In the genomic region with DNA sequence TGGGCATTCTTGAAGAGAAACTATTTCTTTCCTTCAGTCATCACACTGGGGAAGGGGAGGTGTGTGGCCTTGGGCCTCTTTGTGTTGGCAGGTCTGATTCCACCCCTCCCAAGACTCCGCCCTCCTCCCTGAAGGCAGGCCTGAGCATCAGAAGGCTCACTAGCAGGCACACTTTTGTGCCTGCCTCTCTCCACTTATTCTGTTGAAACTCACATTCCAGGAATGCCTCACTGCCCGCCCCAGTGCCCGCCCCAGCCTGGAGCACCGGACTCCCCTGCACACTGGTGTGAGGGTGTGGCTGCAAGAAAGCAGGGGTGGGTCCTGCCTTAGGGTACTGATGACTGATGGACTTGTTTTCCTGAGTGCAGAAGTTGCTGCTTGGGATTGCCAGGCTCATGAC, we compare ENCODE assay signal across 10 mouse cellular contexts. TPM values are rescaled to one million over a fixed set of nuclear protein-coding genes. Genes with fewer than 3 reads are reported as not detected.
DNase-seq lines count a peak whose midpoint lies in the region; ATAC-seq and TF ChIP-seq lines count a peak whose summit lies in the region.
"Had no signal": no experiment of that assay in that cellular context is flagged by ENCODE, and none has a peak within 500 bp of the region (broad histone marks: within the 10 kb centered on the region; RNA-seq: fewer than 3 reads in every experiment).

No protein-coding gene starts in this region.

- no peak overlapping the region for H3K4me3 ChIP-seq in heart, embryonic 11.5 days (ENCODE audit: low read depth, low read length)
- H3K4me3 ChIP-seq in kidney, embryonic 14.5 days (ENCODE audit: low read length): no peak overlapping the region
- no peak overlapping the region for H3K4me3 ChIP-seq in midbrain, postnatal 0 days (ENCODE audit: low read depth, low read length)
- H3K4me3 ChIP-seq: liver, embryonic 13.5 days had no signal

- no peak overlapping the region for H3K9ac ChIP-seq in heart, embryonic 11.5 days (ENCODE audit: low read depth, low read length)
- no peak overlapping the region for H3K9ac ChIP-seq in kidney, embryonic 14.5 days (ENCODE audit: low read depth, low read length)
- no peak overlapping the region for H3K9ac ChIP-seq in midbrain, postnatal 0 days (replicated peaks; ENCODE audit: low read length, poor library complexity, severe bottlenecking)
- H3K9ac ChIP-seq: liver, embryonic 13.5 days had no signal

- no peak for TF ChIP-seq CTCF in Patski (IDR thresholded peaks at IDR 0.05)
- TF ChIP-seq CTCF in midbrain, postnatal 0 days (IDR thresholded peaks at IDR 0.05): no peak

- CTCF ChIA-PET in Patski (lab: Charles Lee): interaction anchor here (1.5 to 2.4 kb wide), 2 partner anchors 44 to 70 kb away, joined by 3 to 9 read pairs; no protein-coding TSS in a partner anchor

- POLR2A ChIA-PET in Patski (lab: Charles Lee): interaction anchor here (0.6 kb wide), 1 partner anchor 122 kb away, joined by 4 read pairs; no protein-coding TSS in a partner anchor

- H3K9me3 ChIP-seq in heart, embryonic 11.5 days (replicated peaks; ENCODE audit: control insufficient read depth, low read length): no peaks in the 10 kb centered on the region
- H3K9me3 ChIP-seq in kidney, embryonic 14.5 days (ENCODE audit: control insufficient read depth, low read length): no peaks in the 10 kb centered on the region
- no peaks in the 10 kb centered on the region for H3K9me3 ChIP-seq in midbrain, postnatal 0 days (ENCODE audit: low read length)
- H3K9me3 ChIP-seq: liver, embryonic 13.5 days had no signal

- peak; percentile 62 for ATAC-seq in heart, embryonic 11.5 days (replicated peaks; ENCODE audit: insufficient number of reproducible peaks, low FRiP score, low TSS enrichment)
- peak; percentile 87 for ATAC-seq in Patski
- ATAC-seq in kidney, embryonic 14.5 days (ENCODE audit: low FRiP score, low TSS enrichment): peak; percentile 79
- ATAC-seq in cerebellum, adult (ENCODE audit: insufficient number of reproducible peaks, low FRiP score, low TSS enrichment): no peak
- ATAC-seq in midbrain, postnatal 0 days (ENCODE audit: low FRiP score): no peak

- in situ Hi-C loops in Patski (cut with MboI; ENCODE audit: low pct_unique_long_range_greater_than_20kb): loop anchor here (10.0 kb wide), 1 partner anchor 208 kb away; a partner anchor contains a TSS

- H3K4me1 ChIP-seq in heart, embryonic 11.5 days (ENCODE audit: control insufficient read depth, insufficient read depth, low read length): peaks cover 30% of the 10 kb centered on the region
- H3K4me1 ChIP-seq in kidney, embryonic 14.5 days (ENCODE audit: control insufficient read depth, insufficient read depth, low read length): 0 out of 2 replicates have a peak, but pooled peaks cover 6% of the 10 kb centered on the region
- no peaks in the 10 kb centered on the region for H3K4me1 ChIP-seq in midbrain, postnatal 0 days (ENCODE audit: insufficient read depth, low read length)
- H3K4me1 ChIP-seq: liver, embryonic 13.5 days had no signal

- H3K27me3 ChIP-seq in heart, embryonic 11.5 days (ENCODE audit: control insufficient read depth, insufficient read depth, low read length): no peaks in the 10 kb centered on the region
- H3K27me3 ChIP-seq in Patski: no peaks in the 10 kb centered on the region
- H3K27me3 ChIP-seq in kidney, embryonic 14.5 days (ENCODE audit: control insufficient read depth, insufficient read depth, low read length): no peaks in the 10 kb centered on the region
- no peaks in the 10 kb centered on the region for H3K27me3 ChIP-seq in midbrain, postnatal 0 days (ENCODE audit: insufficient read depth, low read length)
- H3K27me3 ChIP-seq: liver, embryonic 13.5 days had no signal

- no peak for DNase-seq in heart, postnatal 25 days (ENCODE audit: low spot score)
- DNase-seq in Patski (ENCODE audit: low read depth, low spot score) (no peak), MN1 (ENCODE audit: low spot score) (no peak)
- DNase-seq in lung, postnatal 14 days: peak; percentile 61
- no peak for DNase-seq in midbrain, postnatal 0 days (ENCODE audit: low spot score)
- DNase-seq: liver, embryonic 13.5 days had no signal

- 17% methylated on average over 4 of the region's 4 CpGs for WGBS in heart, embryonic 11.5 days (ENCODE audit: insufficient replicate concordance)
- 36% methylated on average over 4 of the region's 4 CpGs for WGBS in kidney, embryonic 14.5 days
- 48% methylated on average over 4 of the region's 4 CpGs for WGBS in midbrain, postnatal 0 days

- H3K4me2 ChIP-seq in heart, embryonic 11.5 days: no peak overlapping the region
- H3K4me2 ChIP-seq in kidney, embryonic 14.5 days (replicated peaks; ENCODE audit: low read depth, low read length): no peak overlapping the region
- no peak overlapping the region for H3K4me2 ChIP-seq in midbrain, postnatal 0 days (ENCODE audit: low read depth, low read length, poor library complexity, severe bottlenecking)
- H3K4me2 ChIP-seq: liver, embryonic 13.5 days had no signal

- no peaks in the 10 kb centered on the region; the same call in 1 of the 2 replicates for H3K36me3 ChIP-seq in heart, embryonic 11.5 days (ENCODE audit: control insufficient read depth, insufficient read depth, low read length)
- no peaks in the 10 kb centered on the region for H3K36me3 ChIP-seq in kidney, embryonic 14.5 days (ENCODE audit: control insufficient read depth, insufficient read depth, low read length)
- no peaks in the 10 kb centered on the region for H3K36me3 ChIP-seq in midbrain, postnatal 0 days (ENCODE audit: insufficient read depth, low read length)
- H3K36me3 ChIP-seq: liver, embryonic 13.5 days had no signal

- peak overlapping the region; percentile 70 for H3K27ac ChIP-seq in heart, embryonic 11.5 days (ENCODE audit: low read depth, low read length)
- H3K27ac ChIP-seq in kidney, embryonic 14.5 days (ENCODE audit: low read depth, low read length): no peak overlapping the region
- no peak overlapping the region for H3K27ac ChIP-seq in midbrain, postnatal 0 days (ENCODE audit: low read depth, low read length)
- H3K27ac ChIP-seq: liver, embryonic 13.5 days had no signal

- intact Hi-C loops in heart, postnatal 25 days (cut with DNase I): no loop called here

RNA-seq across cellular contexts. Expression of a gene that starts 46.5 kb away (rescaled TPM):
- polyA plus RNA-seq in heart, embryonic 11.5 days (2014; fragmentation: Nextera tagmentation; extraction: Ambion mirVana): 38.7 TPM in 2 replicates
- 100 to 1,000 TPM; 122 to 142 TPM for total RNA-seq in heart, postnatal 25 days (2021)
- polyA plus RNA-seq in Patski (2021): 170 TPM
- 2.0 and 3.0 TPM in 2 replicates for polyA plus RNA-seq in kidney, embryonic 14.5 days (2014; fragmentation: Nextera tagmentation; extraction: Ambion mirVana)
- 23.5 and 31.8 TPM in 2 replicates for total RNA-seq in midbrain, postnatal 0 days (2014; rRNA removed)
- polyA plus RNA-seq in midbrain, postnatal 0 days (2015; fragmentation: Nextera tagmentation; extraction: Ambion mirVana): 32.9 and 33.3 TPM in 2 replicates
- total RNA-seq: neutrophil, adult 5-6 weeks had no signal

RNA-seq across cellular contexts. Expression of a gene that starts 49.5 kb away (rescaled TPM):
- not detected in 2 replicates for polyA plus RNA-seq in heart, embryonic 11.5 days (2014; fragmentation: Nextera tagmentation; extraction: Ambion mirVana)
- not detected for total RNA-seq in heart, postnatal 25 days (2021)
- not detected for polyA plus RNA-seq in Patski (2021)
- not detected in 2 replicates for polyA plus RNA-seq in kidney, embryonic 14.5 days (2014; fragmentation: Nextera tagmentation; extraction: Ambion mirVana)
- total RNA-seq in midbrain, postnatal 0 days (2014; rRNA removed): 0.05 TPM in 1 of 2 replicates, not detected in the other
- 0.14 and 0.16 TPM in 2 replicates for polyA plus RNA-seq in midbrain, postnatal 0 days (2015; fragmentation: Nextera tagmentation; extraction: Ambion mirVana)
- total RNA-seq: neutrophil, adult 5-6 weeks had no signal
- polyA plus RNA-seq: liver, embryonic 13.5 days had no signal

Comparison
In these comparisons a context has a peak if more than half of its experiments do, and no peak if none do; other contexts are left out.
1. ATAC-seq: peak in heart, embryonic 11.5 days (single experiment), Patski (single experiment) and kidney, embryonic 14.5 days (single experiment); none in cerebellum, adult (single experiment) and midbrain, postnatal 0 days (single experiment).